Mouse (Mus musculus): ENCODE measurements around the gene Id3.

GRCm38 (mm10) chr4:136145362-136145885, 2.1 kb downstream of the Id3 start:
- TF ChIP-seq TAL1 (IDR thresholded peaks at IDR 0.05; ENCODE audit: low read length) (no peak), GATA1 (IDR thresholded peaks at IDR 0.05; ENCODE audit: low read length) (no peak)
